Mouse (Mus musculus): ENCODE measurements around the gene Sh2d4b. TPM values are rescaled to one million over a fixed set of nuclear protein-coding genes. Genes with fewer than 3 reads are reported as not detected.

Sh2d4b gene
- polyA plus RNA-seq, 1 experiment from 2014 or later: 0.14 TPM

DNA sequence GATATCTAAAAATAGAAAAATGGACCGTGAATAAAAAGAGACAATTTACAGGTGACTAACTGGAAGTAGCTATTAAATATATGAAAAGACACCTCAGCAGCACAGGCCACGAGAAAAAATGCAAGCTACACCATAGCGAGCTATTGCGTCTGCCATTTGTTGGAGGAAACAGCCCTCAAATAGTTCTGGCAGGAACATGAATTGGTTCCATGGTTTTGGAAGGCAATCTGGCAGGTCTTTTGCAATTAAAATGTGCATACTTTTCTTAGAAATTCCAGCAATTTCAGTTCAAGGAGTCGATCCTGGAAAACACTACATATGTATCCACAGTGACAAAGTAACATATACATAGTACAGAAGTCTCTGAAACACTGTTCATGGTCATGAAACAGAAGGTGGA is 76.4 kb downstream of the Sh2d4b start:
- Histone ChIP-seq H3K36me3 (no peaks in the 10 kb centered on the region), H3K4me2 (replicated peaks) (no peak overlapping the region), H3K9me3 (no peaks in the 10 kb centered on the region), H3K4me3 (replicated peaks) (no peak overlapping the region), H3K27me3 (replicated peaks) (no peaks in the 10 kb centered on the region), H3K9ac (no peak overlapping the region), H3K4me1 (replicated peaks) (no peaks in the 10 kb centered on the region), H3K27ac (no peak overlapping the region)
- no peak for ATAC-seq
- 82% methylated on average over 5 of the region's 5 CpGs for WGBS

- no peak overlapping the region for H3K27ac ChIP-seq
- H3K36me3 ChIP-seq: no peaks in the 10 kb centered on the region
- no peaks in the 10 kb centered on the region for H3K9me3 ChIP-seq
- no peak overlapping the region for H3K4me3 ChIP-seq (replicated peaks)
- H3K9ac ChIP-seq: no peak overlapping the region
- no peak for ATAC-seq
- H3K27me3 ChIP-seq (replicated peaks): no peaks in the 10 kb centered on the region
- no peaks in the 10 kb centered on the region for H3K4me1 ChIP-seq (replicated peaks)
- WGBS: 63% methylated on average over 1 of the region's 1 CpGs
- H3K4me2 ChIP-seq (replicated peaks): no peak overlapping the region
These were observed 101.5 kb downstream of the Sh2d4b start for GRCm38 (mm10) chr14:40791606-40792005.

DNA sequence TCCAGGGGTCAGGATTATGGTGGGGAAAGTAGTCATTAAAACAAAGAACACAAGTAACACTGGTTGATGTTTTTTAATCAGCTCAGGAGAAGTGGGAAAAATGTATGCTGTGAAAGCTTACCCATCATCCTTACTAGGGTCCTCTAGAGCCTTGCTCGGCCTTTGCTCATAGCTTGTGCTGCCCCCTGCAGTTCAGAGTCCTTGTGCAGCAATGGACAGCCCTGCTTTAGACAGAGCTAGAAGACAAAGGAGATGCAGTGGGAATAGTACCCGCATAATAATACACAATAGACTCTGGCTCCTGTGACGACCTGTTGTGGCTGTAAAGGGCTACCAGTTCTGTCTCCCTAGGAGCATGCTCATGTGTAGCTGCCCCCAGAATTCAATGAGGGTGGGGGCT is 104.0 kb downstream of the Sh2d4b start:
- no peaks in the 10 kb centered on the region for H3K36me3 ChIP-seq
- H3K4me1 ChIP-seq (replicated peaks): no peaks in the 10 kb centered on the region
- no peak overlapping the region for H3K9ac ChIP-seq
- no peaks in the 10 kb centered on the region for H3K27me3 ChIP-seq (replicated peaks)
- H3K9me3 ChIP-seq: no peaks in the 10 kb centered on the region
- no peak overlapping the region for H3K4me2 ChIP-seq (replicated peaks)
- H3K4me3 ChIP-seq (replicated peaks): no peak overlapping the region
- ATAC-seq: no peak
- 35% methylated on average over 3 of the region's 3 CpGs for WGBS
- H3K27ac ChIP-seq: no peak overlapping the region

- Histone ChIP-seq H3K36me3 (no peaks in the 10 kb centered on the region), H3K9me3 (no peaks in the 10 kb centered on the region), H3K27ac (no peak overlapping the region), H3K4me1 (replicated peaks) (no peaks in the 10 kb centered on the region), H3K27me3 (replicated peaks) (no peaks in the 10 kb centered on the region), H3K4me2 (replicated peaks) (no peak overlapping the region), H3K9ac (no peak overlapping the region), H3K4me3 (replicated peaks) (no peak overlapping the region)
- no peak for ATAC-seq
- 65% methylated on average over 7 of the region's 7 CpGs for WGBS
These were observed 123.7 kb downstream of the Sh2d4b start for GRCm38 (mm10) chr14:40769097-40770090.

Other genes with a start within 250 kb of the Sh2d4b start
- 56.8 and 61.0 TPM in 2 replicates for gene Tspan14, start 73.5 kb upstream of the Sh2d4b start, polyA plus RNA-seq (2015; fragmentation: Nextera tagmentation; extraction: Ambion mirVana)
- 51.6 and 54.4 TPM in 2 replicates for gene Fam213a, start 120.5 kb upstream of the Sh2d4b start, polyA plus RNA-seq (2015; fragmentation: Nextera tagmentation; extraction: Ambion mirVana)
- 0.42 TPM in 1 of 2 replicates, not detected in the other for gene Dydc2, start 175.9 kb upstream of the Sh2d4b start, polyA plus RNA-seq (2015; fragmentation: Nextera tagmentation; extraction: Ambion mirVana)
- not detected in 2 replicates for gene Dydc1, start 179.6 kb upstream of the Sh2d4b start, polyA plus RNA-seq (2015; fragmentation: Nextera tagmentation; extraction: Ambion mirVana)
- 3.5 and 6.7 TPM in 2 replicates for gene Mat1a, start 211.8 kb upstream of the Sh2d4b start, polyA plus RNA-seq (2015; fragmentation: Nextera tagmentation; extraction: Ambion mirVana)
- gene Sftpa1, start 238.5 kb upstream of the Sh2d4b start, polyA plus RNA-seq (2015; fragmentation: Nextera tagmentation; extraction: Ambion mirVana): 0.06 TPM in 1 of 2 replicates, not detected in the other